Mouse (Mus musculus) limb, embryonic 10.5 days (tissue): Measurements from ENCODE around the gene Ccdc57. TPM values are rescaled to one million over a fixed set of nuclear protein-coding genes. Genes with fewer than 3 reads are reported as not detected.
A peak's percentile ranks its signal among the peaks of the same experiment; 100 is the strongest.
"Not testable (repeated sequence)": the region's sequence is repeated elsewhere in the genome, so short reads cannot be mapped to it uniquely, and the experiment has no call there.

Experiments
- DNase-seq: peaks from one replicate; pipeline ENCODE4 v3.0.0-alpha.2; 2017; ENCODE audit warnings: low spot score
- H3K27ac ChIP-seq: fragments of 300-500 bp; sonication (generic); 2 replicates; pipeline ENCODE4 v1.5.1; 2016; ENCODE audit warnings: mild to moderate bottlenecking
- H3K27me3 ChIP-seq: fragments of 300-500 bp; sonication (generic); 2 replicates; pipeline ENCODE4 v1.6.1; 2016; ENCODE audit warnings: low read depth, mild to moderate bottlenecking; ENCODE audit not compliant: poor library complexity, severe bottlenecking
- H3K36me3 ChIP-seq: fragments of 300-500 bp; sonication (generic); 2 replicates; pipeline ENCODE4 v1.6.1; 2016; ENCODE audit warnings: mild to moderate bottlenecking, moderate library complexity
- H3K4me1 ChIP-seq: fragments of 300-500 bp; sonication (generic); 2 replicates; pipeline ENCODE4 v1.6.1; 2016
- H3K4me3 ChIP-seq: fragments of 300-500 bp; sonication (generic); 2 replicates; pipeline ENCODE4 v1.5.1; 2016; ENCODE audit warnings: mild to moderate bottlenecking, moderate library complexity
- H3K9me3 ChIP-seq: fragments of 300-500 bp; sonication (generic); replicated peaks from 2 replicates; pipeline ENCODE4 v1.6.1; 2016; ENCODE audit warnings: mild to moderate bottlenecking
- WGBS: fragments of 180-500 bp; shearing (Covaris S2); methylation state at CpG from one replicate; pipeline ENCODE4 v1.1.7; 2016; 5-methylcytosine and 5-hydroxymethylcytosine counted together
- polyA plus RNA-seq: library from polyadenylated mRNA; unstranded; fragments of >200 nt; fragmentation: Nextera tagmentation; extraction: Ambion mirVana; gene quantifications from 2 replicates; pipeline ENCODE4 v1.2.1, GENCODE M21; 2016

The Ccdc57 gene
- polyA plus RNA-seq, 1 experiment from 2014 or later: 7.2 TPM

DNA sequence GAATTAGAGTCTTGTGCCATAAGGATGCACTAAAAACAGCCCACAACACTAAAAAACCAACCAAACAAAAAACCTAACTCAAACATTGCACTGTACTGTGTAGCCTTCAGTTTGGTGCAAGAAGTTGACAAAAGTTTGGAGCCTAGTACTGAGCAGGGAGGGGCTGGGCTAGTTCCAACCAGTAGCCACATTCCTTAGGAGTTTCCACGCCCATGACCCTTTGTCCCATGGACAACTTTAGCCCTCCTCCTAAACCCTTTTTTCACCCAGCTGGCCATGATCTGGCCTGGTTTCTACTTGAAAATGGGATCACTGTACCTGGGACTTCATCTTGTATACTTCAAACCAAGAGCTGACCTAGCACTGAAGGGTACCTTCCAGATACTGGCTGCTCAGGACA, 81.5 kb downstream of the Ccdc57 start:
- Histone ChIP-seq H3K4me1 (peaks cover 12% of the 10 kb centered on the region), H3K4me3 (no peak overlapping the region), H3K9me3 (no peaks in the 10 kb centered on the region), H3K36me3 (peaks cover 21% of the 10 kb centered on the region), H3K27me3 (no peaks in the 10 kb centered on the region), H3K27ac (peak overlapping the region; percentile 22)
- DNase-seq: no peak
- WGBS: 79% methylated on average over 1 of the region's 1 CpGs

DNA sequence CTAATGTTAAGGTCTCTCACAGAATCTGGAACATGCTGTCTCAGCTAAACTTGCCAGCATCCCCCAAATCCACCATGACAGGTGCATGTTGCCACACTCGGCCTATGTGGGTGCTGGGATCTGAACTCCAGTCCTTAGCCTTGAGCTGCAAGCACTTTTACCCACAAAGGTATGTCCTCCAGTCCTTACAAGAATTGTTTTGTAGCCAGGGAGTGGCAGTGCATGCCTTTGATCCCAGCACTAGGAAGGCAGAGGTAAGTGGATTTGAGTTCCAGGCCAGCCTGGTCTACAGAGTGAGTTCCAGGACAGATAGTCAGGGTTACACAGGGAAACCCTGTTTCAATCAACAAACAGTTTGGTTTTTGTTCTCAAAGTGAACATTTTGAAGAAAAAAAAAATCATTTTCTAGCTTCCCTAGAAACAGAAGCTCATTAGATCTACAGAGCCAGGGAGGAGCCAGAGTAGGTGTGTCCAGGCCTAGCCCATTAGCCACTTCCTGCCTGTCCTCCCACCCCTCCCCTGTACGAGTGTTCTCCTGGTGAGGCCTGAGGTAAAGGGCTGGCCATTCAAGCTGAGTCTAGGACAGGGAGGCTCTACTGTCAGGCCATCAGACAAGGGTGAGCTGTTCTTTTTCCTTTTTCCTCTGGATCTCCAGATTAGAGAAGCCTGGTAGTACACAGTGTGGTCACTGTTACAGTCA, 82.2 kb downstream of the Ccdc57 start:
- no peak overlapping the region for H3K4me3 ChIP-seq
- peaks cover 17% of the 10 kb centered on the region for H3K36me3 ChIP-seq
- DNase-seq: no peak
- peaks cover 12% of the 10 kb centered on the region for H3K4me1 ChIP-seq
- H3K9me3 ChIP-seq: no peaks in the 10 kb centered on the region
- 56% methylated on average over 2 of the region's 2 CpGs for WGBS
- no peaks in the 10 kb centered on the region for H3K27me3 ChIP-seq
- H3K27ac ChIP-seq: peak overlapping the region; percentile 22

DNA sequence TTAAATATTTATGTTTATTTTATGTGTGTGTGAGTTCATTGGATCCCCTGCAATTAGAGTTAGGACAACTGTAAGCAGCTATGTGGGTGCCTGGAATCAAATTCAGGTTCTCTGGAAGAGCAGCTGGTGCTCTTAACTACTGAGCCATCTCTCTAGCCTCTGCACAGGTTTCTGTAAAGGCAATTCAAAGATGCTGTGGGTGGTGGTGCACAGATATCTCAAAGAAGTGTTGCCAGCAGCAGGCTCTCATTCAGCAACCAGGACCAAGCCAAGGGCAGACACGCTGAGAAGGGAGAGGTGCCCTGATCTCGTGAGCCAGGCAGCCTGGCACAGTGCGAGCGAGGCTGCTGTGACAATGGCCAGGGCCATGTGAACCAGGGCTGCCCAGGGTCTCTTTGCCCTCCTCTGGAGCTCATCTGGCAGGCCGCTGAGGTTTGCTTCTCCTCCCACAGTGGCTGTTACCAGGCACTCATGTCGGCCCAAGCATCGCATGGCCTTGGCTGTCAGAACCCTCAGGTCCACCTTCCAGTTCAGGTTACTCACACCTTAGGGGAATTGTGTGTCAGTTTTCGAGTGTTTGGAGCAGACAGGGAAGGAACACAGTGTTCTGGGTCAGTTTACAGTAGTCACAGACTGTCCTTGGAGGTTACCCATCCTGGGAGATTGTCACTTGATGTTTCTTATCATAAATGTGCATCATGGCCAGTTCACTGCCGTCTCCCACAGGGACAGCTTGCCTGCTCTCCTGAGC, 85.8 kb downstream of the Ccdc57 start:
- WGBS: 89% methylated on average over 9 of the region's 9 CpGs
- Histone ChIP-seq H3K4me3 (no peak overlapping the region), H3K36me3 (no peaks in the 10 kb centered on the region), H3K27me3 (no peaks in the 10 kb centered on the region), H3K27ac (no peak overlapping the region), H3K9me3 (no peaks in the 10 kb centered on the region), H3K4me1 (peaks cover 8% of the 10 kb centered on the region)
- no peak for DNase-seq

DNA sequence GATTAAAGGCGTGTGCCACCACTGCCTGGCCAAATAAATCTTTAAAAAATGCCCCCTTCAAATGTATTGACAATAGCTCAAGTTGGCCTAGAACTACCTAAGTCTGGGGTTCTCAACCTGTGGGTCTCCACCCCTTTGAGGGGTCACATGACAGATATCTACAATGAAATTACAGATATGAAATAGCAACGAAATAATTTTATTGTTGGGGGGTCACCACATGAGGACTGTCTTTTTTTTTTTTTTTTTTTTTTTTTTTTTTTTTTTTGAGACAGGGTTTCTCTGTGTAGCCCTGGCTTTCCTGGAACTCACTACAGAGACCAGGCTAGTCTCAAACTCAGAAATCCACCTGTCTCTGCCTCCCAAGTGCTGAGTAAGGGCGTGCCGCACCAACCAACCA, 88.3 kb downstream of the Ccdc57 start:
- 88% methylated on average over 4 of the region's 4 CpGs for WGBS
- peaks cover 3% of the 10 kb centered on the region; the same call in 1 of the 2 replicates for H3K4me1 ChIP-seq
- H3K36me3 ChIP-seq: no peaks in the 10 kb centered on the region

DNA sequence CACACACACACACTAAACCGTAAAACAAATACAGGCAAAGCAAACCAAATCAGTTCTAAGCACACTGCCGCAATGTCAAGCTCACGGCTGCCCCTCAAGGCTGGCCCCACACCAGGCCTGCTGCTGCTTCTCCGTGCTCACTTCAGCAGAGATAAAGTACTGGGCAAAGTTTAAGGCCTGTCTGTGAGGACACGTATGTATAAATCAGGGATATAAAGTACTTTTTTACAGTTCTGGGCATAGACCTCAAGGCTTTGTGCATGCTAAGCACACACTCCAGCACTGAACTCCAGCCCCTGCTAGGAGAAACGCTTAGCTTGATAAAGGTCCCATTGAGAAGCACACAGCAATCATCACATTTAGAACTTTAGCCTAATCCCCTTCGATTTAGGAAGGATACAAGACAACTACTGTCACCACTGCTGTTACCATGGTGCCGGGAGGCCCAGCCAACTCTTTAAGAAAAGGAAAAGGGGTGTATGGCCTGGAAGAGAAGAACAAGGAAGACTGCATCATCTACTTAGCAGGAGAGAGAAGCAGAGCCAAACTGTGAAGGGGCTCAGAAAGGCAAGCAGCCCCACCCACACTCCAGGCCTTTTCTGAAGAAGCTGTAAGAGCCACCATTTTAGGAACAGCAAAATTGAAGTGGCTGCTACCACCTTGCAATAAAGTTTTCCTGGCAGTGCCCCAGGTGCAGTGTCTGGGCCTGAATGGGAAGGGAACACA, 99.0 kb downstream of the Ccdc57 start:
- Histone ChIP-seq H3K27ac (no peak overlapping the region), H3K4me3 (no peak overlapping the region), H3K27me3 (no peaks in the 10 kb centered on the region), H3K9me3 (no peaks in the 10 kb centered on the region), H3K4me1 (no peaks in the 10 kb centered on the region), H3K36me3 (peaks cover 5% of the 10 kb centered on the region; the same call in 1 of the 2 replicates)
- no peak for DNase-seq
- WGBS: 86% methylated on average over 8 of the region's 8 CpGs

More for the DNA sequence above, 88.3 kb downstream of the Ccdc57 start:
- Histone ChIP-seq H3K9me3 (no peaks in the 10 kb centered on the region), H3K4me3 (no peak overlapping the region), H3K27me3 (no peaks in the 10 kb centered on the region), H3K27ac (no peak overlapping the region)
- no peak for DNase-seq

DNA sequence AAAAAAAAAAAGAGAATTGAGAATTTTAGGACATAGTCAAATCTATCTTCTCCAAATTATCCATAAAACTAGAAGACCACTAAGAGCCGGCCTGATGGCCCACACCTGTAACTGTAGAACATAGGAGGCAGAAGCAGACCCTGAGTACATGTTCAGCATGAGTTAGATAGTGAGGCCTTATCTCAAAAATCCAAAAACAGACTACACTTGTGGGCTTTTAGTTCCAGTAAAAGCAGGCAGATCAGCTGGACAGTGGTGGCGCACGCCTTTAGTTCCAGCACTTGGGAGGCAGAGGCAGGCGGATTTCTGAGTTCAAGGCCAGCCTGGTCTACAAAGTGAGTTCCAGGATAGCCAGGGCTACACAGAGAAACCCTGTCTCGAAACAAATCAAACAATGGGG, 99.7 kb downstream of the Ccdc57 start:
- H3K36me3 ChIP-seq, H3K4me3 ChIP-seq, H3K27ac ChIP-seq, H3K9me3 ChIP-seq, H3K27me3 ChIP-seq, DNase-seq, H3K4me1 ChIP-seq: not testable (repeated sequence)
- WGBS: 95% methylated on average over 5 of the region's 5 CpGs

DNA sequence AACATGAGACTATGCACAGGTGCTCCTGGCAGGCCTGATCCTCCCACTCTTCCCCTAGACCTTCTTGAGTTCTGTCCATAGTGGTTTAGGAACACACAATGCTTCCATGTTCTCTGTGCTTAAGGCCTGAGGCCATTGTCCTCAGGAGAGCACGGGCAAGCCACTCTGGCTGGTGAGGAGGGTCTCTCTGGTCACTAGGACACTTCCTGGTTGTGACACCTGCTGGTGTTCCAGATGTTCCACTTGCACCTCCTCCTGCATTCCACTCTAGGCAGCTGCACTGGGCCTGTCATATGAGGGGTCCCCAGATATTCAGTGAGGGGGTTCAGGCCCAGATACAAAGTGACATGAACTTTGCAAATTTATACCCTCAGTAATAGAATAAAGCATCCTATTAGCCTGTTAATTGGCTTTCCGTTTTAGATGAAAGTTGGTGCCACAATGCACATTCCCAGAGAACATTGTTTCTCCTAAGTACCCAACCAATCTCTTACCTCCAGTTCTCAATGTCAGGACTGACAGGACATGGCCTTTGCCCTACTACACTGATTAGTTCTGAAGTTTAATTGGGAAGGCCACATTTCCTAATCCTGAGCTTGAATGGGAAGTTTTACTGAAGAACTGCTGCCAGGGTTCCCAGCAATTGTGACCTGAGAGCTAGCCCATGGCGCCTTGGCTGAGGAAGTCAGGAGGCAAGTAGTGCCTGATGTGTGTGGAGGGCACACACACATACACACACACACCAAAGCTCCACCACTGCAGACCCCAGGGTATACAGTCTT, 100.8 kb downstream of the Ccdc57 start:
- peaks cover 5% of the 10 kb centered on the region; the same call in 1 of the 2 replicates for H3K36me3 ChIP-seq
- 92% methylated on average over 3 of the region's 3 CpGs for WGBS
- no peak overlapping the region for H3K4me3 ChIP-seq
- no peak overlapping the region for H3K27ac ChIP-seq
- H3K4me1 ChIP-seq: no peaks in the 10 kb centered on the region
- H3K9me3 ChIP-seq: no peaks in the 10 kb centered on the region
- no peak for DNase-seq
- no peaks in the 10 kb centered on the region for H3K27me3 ChIP-seq

DNA sequence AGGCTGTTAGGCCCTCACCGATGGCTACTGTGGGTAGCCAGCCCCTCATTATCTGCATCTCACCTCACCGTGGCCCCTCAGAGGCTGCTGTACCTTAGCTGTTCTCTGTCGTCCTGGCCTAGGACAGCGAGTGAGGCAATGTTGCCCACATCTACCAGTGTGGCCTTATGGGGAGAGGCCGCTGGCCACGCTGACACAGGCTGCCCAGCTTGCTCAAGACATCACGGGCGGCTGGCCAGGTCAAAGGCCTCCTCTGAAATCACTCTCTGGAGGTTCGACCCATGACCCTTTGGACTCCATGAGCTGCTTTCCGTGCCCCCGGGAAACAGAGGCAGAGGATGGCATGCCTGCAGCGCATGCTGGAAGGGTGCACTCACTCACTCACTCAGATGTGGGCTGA, 102.0 kb downstream of the Ccdc57 start:
- Histone ChIP-seq H3K27ac (no peak overlapping the region), H3K4me3 (no peak overlapping the region), H3K27me3 (no peaks in the 10 kb centered on the region), H3K36me3 (peaks cover 10% of the 10 kb centered on the region), H3K4me1 (peaks cover 10% of the 10 kb centered on the region), H3K9me3 (no peaks in the 10 kb centered on the region)
- DNase-seq: no peak
- 85% methylated on average over 12 of the region's 12 CpGs for WGBS

DNA sequence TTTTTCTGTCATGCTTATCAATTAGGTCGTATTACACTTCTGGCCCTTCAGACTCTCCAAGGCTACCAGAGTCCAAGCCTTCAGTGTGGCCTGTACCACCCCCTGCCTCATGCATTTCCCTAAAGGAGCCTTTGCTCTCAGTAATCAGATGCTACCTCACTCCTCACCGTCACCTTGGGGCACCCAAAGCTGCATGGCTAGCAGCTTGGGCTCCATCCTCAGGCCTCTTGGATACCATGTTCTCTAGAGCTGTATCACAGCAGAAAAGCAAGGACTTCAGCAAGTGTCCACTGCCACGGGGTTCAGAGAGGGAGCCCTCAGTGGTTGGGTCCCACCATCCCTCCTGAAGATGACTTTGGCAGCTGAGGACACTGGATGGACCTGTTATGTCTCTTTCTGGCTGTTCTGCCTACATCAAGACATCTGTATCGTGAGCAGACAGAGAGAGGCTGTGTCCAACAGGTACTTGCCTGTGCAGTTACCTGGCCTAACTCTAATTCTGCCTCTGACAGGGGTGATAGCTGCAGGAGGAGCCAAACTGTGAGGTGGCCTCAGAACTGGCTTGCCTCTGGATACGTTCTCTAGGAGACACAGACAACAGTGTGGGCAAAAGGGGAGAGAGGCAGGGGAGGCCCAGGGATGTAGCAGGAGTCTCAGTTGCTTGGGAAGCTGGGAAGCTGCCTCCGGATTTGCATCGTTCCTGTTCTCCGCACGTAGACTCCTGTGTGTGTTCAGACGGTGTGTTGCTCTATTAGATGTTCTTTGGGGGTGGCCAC, 102.7 kb downstream of the Ccdc57 start:
- no peak for DNase-seq
- Histone ChIP-seq H3K27me3 (no peaks in the 10 kb centered on the region), H3K27ac (no peak overlapping the region; the same call in 1 of the 2 replicates), H3K9me3 (no peaks in the 10 kb centered on the region), H3K4me3 (no peak overlapping the region), H3K36me3 (peaks cover 10% of the 10 kb centered on the region), H3K4me1 (peaks cover 17% of the 10 kb centered on the region)
- 90% methylated on average over 10 of the region's 10 CpGs for WGBS

DNA sequence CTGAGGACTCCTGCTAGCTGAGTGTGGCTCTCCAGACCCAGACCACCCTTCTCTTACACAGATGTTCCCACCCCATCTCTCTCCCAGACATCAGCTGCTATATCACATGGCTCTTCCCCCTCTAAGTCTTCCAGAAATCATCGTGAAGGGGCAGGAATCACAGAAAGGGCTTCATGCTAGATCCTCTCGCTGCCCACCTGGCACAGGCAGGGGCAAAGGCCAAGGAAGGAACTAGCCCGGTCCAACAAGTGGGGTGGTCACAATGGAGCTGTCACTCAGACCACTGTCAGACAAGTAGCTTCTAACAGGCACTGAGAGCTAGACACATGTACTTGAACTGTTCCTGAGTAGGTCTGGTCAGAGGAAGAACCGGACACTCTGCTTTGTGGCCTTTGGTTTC, 104.3 kb downstream of the Ccdc57 start:
- Histone ChIP-seq H3K4me3 (no peak overlapping the region), H3K4me1 (peaks cover 24% of the 10 kb centered on the region), H3K9me3 (no peaks in the 10 kb centered on the region), H3K27me3 (no peaks in the 10 kb centered on the region), H3K36me3 (peaks cover 10% of the 10 kb centered on the region), H3K27ac (peak overlapping the region; percentile 50)
- 92% methylated on average over 4 of the region's 4 CpGs for WGBS
- DNase-seq: no peak

DNA sequence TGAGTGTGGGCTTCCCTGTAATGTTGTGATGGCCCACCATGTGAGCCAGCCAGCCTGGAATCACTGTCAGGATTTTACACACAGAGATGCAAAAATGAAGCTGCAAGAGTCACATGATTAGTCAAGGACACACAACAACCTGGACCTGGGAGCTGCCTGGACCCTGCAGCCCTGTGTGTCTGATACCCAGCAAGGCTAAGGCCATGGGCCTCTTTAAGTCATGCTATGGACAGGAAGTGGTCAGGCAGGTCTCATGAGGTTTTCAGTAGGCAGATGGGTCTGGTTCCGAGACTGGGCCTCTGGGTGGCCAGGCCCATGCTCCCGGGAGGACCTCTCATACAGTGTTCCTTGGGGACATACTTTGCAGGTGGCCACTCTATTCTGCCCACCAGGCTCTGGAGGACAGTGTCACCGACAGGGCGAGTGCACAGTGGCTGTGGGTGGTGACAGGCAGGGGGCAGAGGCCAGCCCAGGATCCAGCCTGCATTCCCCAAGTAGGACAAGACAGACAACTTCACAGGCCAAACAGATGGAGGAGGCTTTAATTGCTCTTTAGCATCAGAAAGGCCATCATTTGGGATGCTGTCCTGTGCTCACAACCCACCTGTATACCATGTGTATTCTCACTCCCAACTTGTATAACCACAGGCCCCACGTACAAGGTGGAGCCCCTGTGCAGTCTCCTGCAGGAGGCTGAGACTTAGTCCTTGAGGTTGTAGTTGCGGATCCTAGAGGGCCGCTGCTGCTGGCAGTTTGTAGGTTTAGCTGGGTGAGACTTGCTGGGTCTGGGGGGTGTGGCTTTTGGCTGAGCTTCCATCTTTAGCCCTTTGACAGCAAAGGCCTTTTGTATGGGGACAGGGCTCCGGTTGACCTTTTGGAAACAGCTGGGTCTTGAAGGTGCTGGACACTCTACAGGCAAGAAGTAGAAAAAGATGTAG, 106.4 kb downstream of the Ccdc57 start:
- no peak for DNase-seq
- no peaks in the 10 kb centered on the region for H3K9me3 ChIP-seq
- H3K4me3 ChIP-seq: no peak overlapping the region
- H3K4me1 ChIP-seq: peaks cover 43% of the 10 kb centered on the region
- H3K36me3 ChIP-seq: peaks cover 27% of the 10 kb centered on the region
- WGBS: 86% methylated on average over 8 of the region's 8 CpGs
- H3K27me3 ChIP-seq: no peaks in the 10 kb centered on the region
- peak overlapping the region; percentile 98 for H3K27ac ChIP-seq
